Mouse (Mus musculus) G1E-ER4 (cell line): Measurements from ENCODE around the gene Defb5. TPM values are rescaled to one million over a fixed set of nuclear protein-coding genes. Genes with fewer than 3 reads are reported as not detected.
"Not testable (repeated sequence)": the region's sequence is repeated elsewhere in the genome, so short reads cannot be mapped to it uniquely, and the experiment has no call there.

Source experiments
- GATA1 ChIP-seq: IDR thresholded peaks from one replicate; pipeline ENCODE4 v1.8.0; 2012; ENCODE audit warnings: low read length, inconsistent platforms
- polyA plus RNA-seq: library from polyadenylated mRNA; stranded (reverse); fragments of >175 nt; gene quantifications from 2 replicates; pipeline ENCODE4 v1.2.3, GENCODE M21; 2012

Gene Defb5
- not detected in 2 replicates for polyA plus RNA-seq

DNA sequence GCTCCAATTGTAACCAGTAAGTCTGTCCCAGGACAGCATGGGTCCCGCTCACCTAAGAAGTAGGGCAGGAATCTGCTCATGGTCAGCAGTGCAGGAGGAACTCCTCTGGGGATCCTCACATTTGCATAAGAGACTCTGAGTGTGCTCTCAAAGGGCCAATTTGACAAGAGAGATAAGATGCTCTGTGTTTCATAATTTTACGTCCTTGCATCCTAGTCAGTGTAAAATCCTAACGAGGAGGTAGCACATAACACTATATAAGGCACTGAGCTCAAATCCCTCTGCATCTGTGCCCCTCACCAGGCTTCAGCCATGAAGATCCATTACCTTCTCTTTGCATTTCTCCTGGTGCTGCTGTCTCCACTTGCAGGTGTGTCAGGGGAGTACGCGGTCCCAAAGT, at the start of gene Defb5:
Gene Defb5, plus strand, starts transcription at position 301 of the 400 bp plus-strand sequence.
- no peak for TF ChIP-seq GATA1

DNA sequence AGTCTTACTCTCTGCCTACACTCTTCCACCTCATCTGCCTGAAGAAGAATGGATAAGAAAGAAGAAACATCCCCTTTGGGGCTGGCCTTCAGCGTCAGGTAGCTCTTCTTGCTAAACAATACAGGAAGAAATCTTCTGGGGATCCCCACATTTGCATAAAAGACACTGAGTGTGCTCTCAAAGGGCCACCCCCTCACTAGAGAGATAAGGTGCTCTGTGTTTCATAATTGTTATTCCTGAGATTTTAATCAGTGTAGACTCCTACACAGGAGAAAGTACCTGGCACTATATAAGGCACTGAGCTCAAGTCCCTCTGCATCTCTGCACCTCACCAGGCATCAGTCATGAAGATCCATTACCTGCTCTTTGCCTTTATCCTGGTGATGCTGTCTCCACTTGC, 22.2 kb upstream of the Defb5 start, which contains the start of gene Defb6:
Gene Defb6, plus strand, starts transcription at position 318 of the 400 bp plus-strand sequence.
- TF ChIP-seq GATA1, result no peak

DNA sequence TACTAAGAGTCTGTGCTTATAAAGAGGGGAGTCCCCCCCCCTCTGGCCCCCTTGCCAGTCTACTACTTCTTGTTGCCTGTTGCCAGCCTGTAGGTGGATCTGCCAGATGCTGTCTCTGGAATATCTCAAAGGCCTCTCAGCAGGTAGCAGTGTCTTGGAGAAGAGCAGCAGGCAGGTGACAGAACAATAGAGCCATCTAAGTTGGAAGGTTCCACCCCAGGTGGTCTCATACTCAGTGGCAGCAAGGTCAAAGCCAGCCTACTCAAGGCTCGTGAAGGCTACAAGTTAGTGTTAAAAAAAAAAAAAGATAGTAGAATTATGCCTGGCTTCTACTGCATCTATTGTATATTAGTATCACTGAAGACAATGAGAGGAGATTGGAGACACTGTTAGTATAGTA, 9.3 kb upstream of the Defb5 start:
- no peak for TF ChIP-seq GATA1

DNA sequence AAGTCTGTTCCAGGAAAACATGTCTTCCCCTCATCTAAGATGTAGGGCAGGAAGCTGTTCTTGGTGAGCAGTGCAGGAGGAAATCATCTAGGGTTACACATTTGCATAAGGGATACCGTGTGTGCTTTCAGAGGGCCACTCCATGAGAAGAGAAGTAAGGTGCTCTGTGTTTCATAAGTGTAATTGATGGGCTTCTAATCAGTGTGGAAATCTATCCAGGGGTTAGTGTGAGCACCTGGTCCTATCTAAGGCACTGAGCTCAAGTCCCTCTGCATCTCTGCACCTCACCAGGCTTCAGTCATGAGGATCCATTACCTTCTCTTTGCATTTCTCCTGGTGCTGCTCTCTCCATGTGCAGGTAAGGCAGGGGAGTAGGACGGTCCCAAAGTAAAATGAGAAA, 7.8 kb upstream of the Defb5 start, which contains the start of gene Defb46:
Gene Defb46, plus strand, starts transcription at position 301 of the 400 bp plus-strand sequence.
- TF ChIP-seq GATA1, result no peak

DNA sequence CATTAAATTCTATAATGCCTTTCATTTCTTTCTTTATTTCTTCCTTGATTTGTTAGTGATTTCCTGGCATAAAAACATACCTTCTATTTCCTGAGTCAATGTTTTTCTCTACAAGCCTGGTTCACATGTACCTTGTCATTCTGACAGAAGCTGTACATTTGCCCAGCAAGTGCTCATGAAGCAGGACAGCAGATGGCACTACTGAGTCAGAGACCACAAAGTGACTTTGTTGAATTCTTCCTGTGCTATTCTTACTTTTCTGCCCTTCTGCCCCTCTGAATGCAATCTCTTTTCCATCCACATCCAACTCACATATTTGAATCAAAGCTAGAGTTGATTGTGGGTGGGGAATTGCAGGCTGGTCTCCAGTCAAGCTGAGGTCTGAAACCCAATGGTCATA, 10.8 kb downstream of the Defb5 start:
- no peak for TF ChIP-seq GATA1

DNA sequence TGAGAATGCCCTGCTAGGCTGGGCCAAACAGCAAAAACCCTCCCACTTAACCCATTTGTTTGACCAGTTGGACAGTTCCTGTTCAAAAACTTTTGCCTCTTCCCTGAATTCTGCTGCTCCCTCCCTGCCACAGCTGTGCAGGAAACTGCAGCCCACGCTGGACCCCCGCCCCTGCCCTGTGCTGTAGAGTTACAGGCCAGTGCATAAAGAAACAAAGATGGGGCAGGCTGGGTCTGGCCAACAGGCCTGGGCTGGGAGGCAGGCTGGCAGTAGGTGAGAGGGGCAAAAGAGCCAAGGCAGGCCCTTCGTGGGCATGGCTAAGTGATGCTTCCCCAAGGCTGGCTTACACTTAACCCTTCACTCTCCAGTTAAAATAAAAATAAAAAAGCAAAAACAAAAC, 12.3 kb downstream of the Defb5 start:
- TF ChIP-seq GATA1, result no peak

DNA sequence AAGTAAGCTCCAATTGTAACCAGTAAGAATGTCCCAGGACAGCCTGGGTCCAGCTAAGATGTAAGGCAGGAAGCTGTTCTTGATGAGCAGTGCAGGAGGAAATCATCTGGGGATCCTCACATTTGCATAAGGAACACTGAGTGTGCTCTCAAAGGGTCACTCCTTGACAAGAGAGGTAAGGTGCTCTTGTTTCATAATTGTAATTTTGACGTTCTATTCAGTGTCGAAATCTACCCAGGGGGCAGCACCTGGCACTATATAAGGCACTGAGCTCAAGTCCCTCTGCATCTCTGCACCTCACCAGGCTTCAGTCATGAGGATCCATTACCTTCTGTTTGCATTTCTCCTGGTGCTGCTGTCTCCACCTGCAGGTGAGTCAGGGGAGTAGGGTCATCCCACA, 45.7 kb downstream of the Defb5 start, which contains the start of gene Defb3:
Gene Defb3, plus strand, starts transcription at position 301 of the 400 bp plus-strand sequence.
- TF ChIP-seq GATA1, result not testable (repeated sequence)

Other genes starting within 250 kb of the Defb5 start
- not detected in 2 replicates for gene Defb38, start 221.0 kb upstream of the Defb5 start, polyA plus RNA-seq
- not detected in 2 replicates for gene Defb39, start 182.8 kb upstream of the Defb5 start, polyA plus RNA-seq
- gene Defb12, start 132.7 kb upstream of the Defb5 start, polyA plus RNA-seq, result not detected in 2 replicates
- gene Defb34, start 123.8 kb upstream of the Defb5 start, polyA plus RNA-seq, result not detected in 2 replicates
- gene Gm45826, start 106.8 kb upstream of the Defb5 start, polyA plus RNA-seq, result not detected in 2 replicates
- gene Defb14, start 53.2 kb upstream of the Defb5 start, polyA plus RNA-seq, result not detected in 2 replicates
- gene Defb4, start 48.9 kb upstream of the Defb5 start, polyA plus RNA-seq, result not detected in 2 replicates
- gene Defb6, start 22.1 kb upstream of the Defb5 start, polyA plus RNA-seq, result not detected in 2 replicates
- gene Defb46, start 7.7 kb upstream of the Defb5 start, polyA plus RNA-seq, result not detected in 2 replicates
- gene Defb3, start 45.8 kb downstream of the Defb5 start, polyA plus RNA-seq, result not detected in 2 replicates
- gene Defb8, start 200.0 kb downstream of the Defb5 start, polyA plus RNA-seq, result not detected in 2 replicates
- not detected in 2 replicates for gene Defb7, start 247.5 kb downstream of the Defb5 start, polyA plus RNA-seq